ENCODE assay signal across 20 mouse cellular contexts in the genomic region with DNA sequence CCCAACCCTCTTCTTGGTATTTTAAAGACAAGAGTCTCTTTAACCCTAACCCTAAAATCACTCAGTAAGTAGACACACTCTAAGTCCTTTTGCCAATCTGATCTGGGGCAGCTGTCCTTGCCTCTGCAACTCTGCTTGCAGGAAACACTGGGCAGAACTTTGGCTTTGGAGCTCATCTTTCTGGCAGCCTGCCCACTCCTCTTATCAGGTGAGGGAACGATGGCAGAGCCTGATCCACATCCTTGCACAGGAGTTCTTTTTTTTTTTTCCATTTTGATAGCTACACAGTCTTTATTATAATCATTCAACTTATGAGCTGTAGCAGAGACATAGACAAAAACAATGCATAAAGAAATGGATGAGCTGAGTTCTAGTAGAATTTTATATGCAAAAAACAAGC. TPM values are rescaled to one million over a fixed set of nuclear protein-coding genes. Genes with fewer than 3 reads are reported as not detected.
DNase-seq lines count a peak whose midpoint lies in the region; ATAC-seq lines count a peak whose summit lies in the region.
"Had no signal": no experiment of that assay in that cellular context is flagged by ENCODE, and none has a peak within 500 bp of the region (broad histone marks: within the 10 kb centered on the region; RNA-seq: fewer than 3 reads in every experiment).

No protein-coding gene starts in this region.

- ATAC-seq in kidney, embryonic 14.5 days (ENCODE audit: low FRiP score, low TSS enrichment): no peak
- no peak for ATAC-seq in hindbrain, embryonic 16.5 days
- ATAC-seq: activated CD4-positive, CD25-positive, alpha-beta regulatory T cell, adult 4 months; forebrain, embryonic 14.5 days; hindbrain, postnatal 0 days; intestine, postnatal 0 days; liver, embryonic 12.5 days had no signal

- H3K9ac ChIP-seq in kidney, embryonic 14.5 days (ENCODE audit: low read depth, low read length): no peak overlapping the region
- no peak overlapping the region for H3K9ac ChIP-seq in hindbrain, embryonic 16.5 days (ENCODE audit: low read depth, low read length)
- H3K9ac ChIP-seq: embryonic facial prominence, embryonic 13.5 days; liver, embryonic 12.5 days; lung, embryonic 15.5 days had no signal

- no peaks in the 10 kb centered on the region for H3K4me1 ChIP-seq in kidney, embryonic 14.5 days (ENCODE audit: control insufficient read depth, insufficient read depth, low read length)
- no peaks in the 10 kb centered on the region for H3K4me1 ChIP-seq in hindbrain, embryonic 16.5 days (ENCODE audit: control insufficient read depth, insufficient read depth, low read depth, low read length)
- H3K4me1 ChIP-seq: embryonic facial prominence, embryonic 13.5 days; limb, embryonic 10.5 days; lung, embryonic 15.5 days had no signal

- no peaks in the 10 kb centered on the region for H3K36me3 ChIP-seq in kidney, embryonic 14.5 days (ENCODE audit: control insufficient read depth, insufficient read depth, low read length)
- H3K36me3 ChIP-seq in hindbrain, embryonic 16.5 days (ENCODE audit: control insufficient read depth, insufficient read depth, low read length): no peaks in the 10 kb centered on the region
- H3K36me3 ChIP-seq: embryonic facial prominence, embryonic 13.5 days; limb, embryonic 10.5 days; lung, embryonic 15.5 days had no signal

- no peak overlapping the region for H3K4me2 ChIP-seq in kidney, embryonic 14.5 days (replicated peaks; ENCODE audit: low read depth, low read length)
- H3K4me2 ChIP-seq in hindbrain, embryonic 16.5 days (ENCODE audit: low read length): no peak overlapping the region
- H3K4me2 ChIP-seq: embryonic facial prominence, embryonic 13.5 days; liver, embryonic 12.5 days; lung, embryonic 15.5 days; midbrain, embryonic 11.5 days had no signal

- H3K27me3 ChIP-seq in kidney, embryonic 14.5 days (ENCODE audit: control insufficient read depth, insufficient read depth, low read length): no peaks in the 10 kb centered on the region
- no peaks in the 10 kb centered on the region for H3K27me3 ChIP-seq in hindbrain, embryonic 16.5 days (replicated peaks; ENCODE audit: control insufficient read depth, insufficient read depth, low read length)
- H3K27me3 ChIP-seq: embryonic facial prominence, embryonic 13.5 days; liver, embryonic 12.5 days; lung, embryonic 15.5 days had no signal

- H3K27ac ChIP-seq in kidney, embryonic 14.5 days (ENCODE audit: low read depth, low read length): no peak overlapping the region
- no peak overlapping the region for H3K27ac ChIP-seq in hindbrain, embryonic 16.5 days (ENCODE audit: low read depth, low read length)
- H3K27ac ChIP-seq: embryonic facial prominence, embryonic 13.5 days; hindbrain, postnatal 0 days; limb, embryonic 10.5 days; liver, embryonic 12.5 days; lung, embryonic 15.5 days had no signal

- no peaks in the 10 kb centered on the region for H3K9me3 ChIP-seq in kidney, embryonic 14.5 days (ENCODE audit: control insufficient read depth, low read length)
- H3K9me3 ChIP-seq in hindbrain, embryonic 16.5 days (ENCODE audit: control insufficient read depth, low read length): no peaks in the 10 kb centered on the region
- H3K9me3 ChIP-seq: embryonic facial prominence, embryonic 13.5 days; limb, embryonic 10.5 days; liver, embryonic 12.5 days; lung, embryonic 15.5 days had no signal

- H3K4me3 ChIP-seq in kidney, embryonic 14.5 days (ENCODE audit: low read length): no peak overlapping the region
- H3K4me3 ChIP-seq in hindbrain, embryonic 16.5 days (ENCODE audit: low read length): no peak overlapping the region
- H3K4me3 ChIP-seq: embryonic facial prominence, embryonic 13.5 days; limb, embryonic 10.5 days; liver, embryonic 12.5 days; lung, embryonic 15.5 days had no signal

- DNase-seq in kidney, postnatal 10 days: peak; percentile 29
- peak; percentile 5 for DNase-seq in urinary bladder, postnatal 14 days (ENCODE audit: low spot score)
- DNase-seq in urinary bladder, postnatal 4 days (ENCODE audit: low spot score in 2 of 2): no peak
- peak; percentile 23 for DNase-seq in adrenal gland, postnatal 25 days
- no peak for DNase-seq in Muller cell, postnatal 12 days (ENCODE audit: inconsistent ontology term)
- DNase-seq: cerebellum, adult 11-12 months; layer of hippocampus, adult 9-11 months; lung, postnatal 4 days; thymus, postnatal 36 days had no signal

- 75% methylated on average over 1 of the region's 1 CpGs for WGBS in kidney, embryonic 14.5 days
- 59% methylated on average over 1 of the region's 1 CpGs for WGBS in hindbrain, embryonic 16.5 days

RNA-seq across cellular contexts. Expression of a gene that starts 21.4 kb away (rescaled TPM):
- polyA plus RNA-seq in kidney, embryonic 14.5 days (2014; fragmentation: Nextera tagmentation; extraction: Ambion mirVana): 56.6 and 64.8 TPM in 2 replicates
- total RNA-seq in adrenal gland, postnatal 25 days (2021): 132 and 141 TPM in 2 replicates
- polyA plus RNA-seq in hindbrain, embryonic 16.5 days (2015; fragmentation: Nextera tagmentation; extraction: Ambion mirVana): 38.4 and 48.5 TPM in 2 replicates

Comparison
In these comparisons a context has a peak if more than half of its experiments do, and no peak if none do; other contexts are left out.
1. DNase-seq: peak in kidney, postnatal 10 days (single experiment), urinary bladder, postnatal 14 days (single experiment) and adrenal gland, postnatal 25 days (single experiment); none in urinary bladder, postnatal 4 days (0 of 2) and Muller cell, postnatal 12 days (single experiment).